Mouse (Mus musculus) heart, postnatal 0 days (tissue): ENCODE measurements at regions not wholly inside any gene's neighbourhood (a gene's known extent, or its start where the extent isn't known, plus 50 kb on each side); places are given as distances from the start of the nearest gene placed in this dataset.

ENCODE experiments used
- ATAC-seq: fragments of 200-750 bp; cut with Nextera tagmentation; 2 replicates; pipeline ENCODE4 v1.8.0; 2017; ENCODE audit warnings: low read depth, moderate number of reproducible peaks, moderate library complexity; ENCODE audit not compliant: insufficient read depth
- DNase-seq: peaks from one replicate; pipeline ENCODE4 v3.0.0-alpha.2; 2016; ENCODE audit warnings: low spot score
- H3K27ac ChIP-seq: fragments of 300-500 bp; sonication (generic); 2 replicates; pipeline ENCODE4 v1.5.1; 2014; ENCODE audit warnings: low read depth, mild to moderate bottlenecking
- H3K27me3 ChIP-seq: fragments of 300-500 bp; sonication (generic); 2 replicates; pipeline ENCODE4 v1.6.1; 2014; ENCODE audit warnings: low read length, mixed read lengths; ENCODE audit not compliant: control insufficient read depth, insufficient read depth
- H3K36me3 ChIP-seq: fragments of 300-500 bp; sonication (generic); replicated peaks from 2 replicates; pipeline ENCODE4 v1.6.1; 2014; ENCODE audit warnings: low read length, mixed read lengths; ENCODE audit not compliant: control insufficient read depth, insufficient read depth
- H3K4me1 ChIP-seq: fragments of 300-500 bp; sonication (generic); 2 replicates; pipeline ENCODE4 v1.6.1; 2014; ENCODE audit warnings: antibody characterized with exemption; ENCODE audit not compliant: control insufficient read depth, insufficient read depth
- H3K4me2 ChIP-seq: fragments of 300-500 bp; sonication (generic); 2 replicates; pipeline ENCODE4 v1.6.1; 2014; ENCODE audit warnings: low read depth, mild to moderate bottlenecking, low read length, moderate library complexity
- H3K4me3 ChIP-seq: fragments of 300-500 bp; sonication (generic); 2 replicates; pipeline ENCODE4 v1.5.1; 2014; ENCODE audit warnings: low read depth, low read length
- H3K9ac ChIP-seq: fragments of 300-500 bp; sonication (generic); replicated peaks from 2 replicates; pipeline ENCODE4 v1.6.1; 2014; ENCODE audit warnings: low read depth, low read length, mixed read lengths
- H3K9me3 ChIP-seq: fragments of 300-500 bp; sonication (generic); replicated peaks from 2 replicates; pipeline ENCODE4 v1.6.1; 2016; ENCODE audit warnings: low read length; ENCODE audit not compliant: control insufficient read depth
- CTCF ChIP-seq: IDR thresholded peaks from 2 replicates; pipeline ENCODE4 v1.5.1; 2016; ENCODE audit warnings: antibody characterized with exemption, control low read depth, low read depth
- EP300 ChIP-seq: IDR thresholded peaks from 2 replicates; pipeline ENCODE4 v1.6.1; 2016; ENCODE audit warnings: antibody characterized with exemption, low read depth
- WGBS: fragments of 180-500 bp; shearing (Covaris S2); extraction: QIAGEN DNeasy Blood & Tissue Kit; methylation state at CpG from one replicate; pipeline ENCODE4 v1.1.7; 2014; 5-methylcytosine and 5-hydroxymethylcytosine counted together

- ATAC-seq (no peak), DNase-seq (no peak)
- Histone ChIP-seq H3K4me1 (no peaks in the 10 kb centered on the region), H3K4me3 (no peak overlapping the region), H3K4me2 (no peak overlapping the region), H3K9ac (no peak overlapping the region), H3K9me3 (no peaks in the 10 kb centered on the region), H3K27ac (no peak overlapping the region), H3K36me3 (no peaks in the 10 kb centered on the region), H3K27me3 (no peaks in the 10 kb centered on the region)
- TF ChIP-seq CTCF (no peak), EP300 (no peak)
- 47% methylated on average over 2 of the region's 2 CpGs for WGBS
Measured at GRCm38 (mm10) chr2:84245900-84246299, 179.3 kb downstream of the Calcrl start.

DNA sequence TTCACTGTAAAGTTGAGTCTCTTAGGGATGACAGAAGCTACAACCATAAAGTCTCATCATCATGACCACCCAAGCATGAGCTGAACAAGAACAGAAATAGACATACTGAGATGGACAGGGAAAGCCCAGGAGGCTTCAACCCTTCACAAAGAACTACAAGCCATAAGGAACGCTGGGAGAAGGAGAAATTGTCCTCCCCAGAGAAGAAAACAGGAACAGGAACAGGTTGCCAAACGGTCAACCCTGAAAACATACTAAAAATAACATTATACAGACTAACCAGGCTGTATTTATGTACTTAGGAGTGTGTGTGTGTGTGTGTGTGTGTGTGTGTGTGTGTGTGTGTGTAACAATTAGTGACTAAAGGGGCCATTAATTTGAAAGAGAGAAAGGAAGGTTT is 178.6 kb downstream of the Calcrl start:
- Histone ChIP-seq H3K27ac (no peak overlapping the region), H3K4me2 (no peak overlapping the region), H3K36me3 (no peaks in the 10 kb centered on the region), H3K9me3 (no peaks in the 10 kb centered on the region), H3K4me3 (no peak overlapping the region), H3K4me1 (no peaks in the 10 kb centered on the region), H3K27me3 (no peaks in the 10 kb centered on the region), H3K9ac (no peak overlapping the region)
- DNase-seq: no peak
- 48% methylated on average over 2 of the region's 2 CpGs for WGBS
- ATAC-seq: no peak
- TF ChIP-seq CTCF (no peak), EP300 (no peak)

- Histone ChIP-seq H3K4me3 (no peak overlapping the region), H3K27ac (no peak overlapping the region), H3K4me1 (no peaks in the 10 kb centered on the region), H3K9me3 (no peaks in the 10 kb centered on the region), H3K9ac (no peak overlapping the region), H3K4me2 (no peak overlapping the region), H3K36me3 (no peaks in the 10 kb centered on the region), H3K27me3 (no peaks in the 10 kb centered on the region)
- 82% methylated on average over 3 of the region's 3 CpGs for WGBS
- ATAC-seq: no peak
- no peak for DNase-seq
- no peak for TF ChIP-seq CTCF
- no peak for TF ChIP-seq EP300
Measured at GRCm38 (mm10) chr2:84248169-84248568, 177.0 kb downstream of the Calcrl start.

DNA sequence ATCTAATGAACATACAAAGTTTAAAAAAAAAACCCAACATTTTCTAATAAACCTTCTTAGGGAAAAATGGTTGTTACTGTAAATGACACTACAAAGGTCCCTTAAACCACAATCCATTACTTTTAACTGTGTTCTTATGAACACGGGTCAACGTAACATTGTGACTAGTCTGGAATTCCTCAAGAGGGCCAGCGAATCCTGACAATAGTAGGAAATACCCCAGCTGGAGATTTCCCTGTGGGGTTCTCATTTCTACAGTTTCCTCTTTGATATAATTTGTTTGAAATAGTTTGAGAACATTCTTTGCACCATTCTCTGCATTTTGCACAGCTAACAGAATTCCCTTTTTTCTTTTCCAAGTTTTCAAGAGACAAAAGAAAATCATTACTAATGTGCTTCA is 175.3 kb downstream of the Calcrl start:
- peak; percentile 63 for DNase-seq
- WGBS: 44% methylated on average over 3 of the region's 3 CpGs
- TF ChIP-seq CTCF (no peak), EP300 (no peak)
- H3K4me1 ChIP-seq: no peaks in the 10 kb centered on the region
- peak overlapping the region; percentile 74 for H3K27ac ChIP-seq
- no peaks in the 10 kb centered on the region for H3K9me3 ChIP-seq
- no peak overlapping the region for H3K4me2 ChIP-seq
- no peak overlapping the region for H3K9ac ChIP-seq
- ATAC-seq: 0 out of 2 replicates have a peak, but pooled peaks have one; percentile 44
- H3K27me3 ChIP-seq: no peaks in the 10 kb centered on the region
- H3K36me3 ChIP-seq: no peaks in the 10 kb centered on the region
- H3K4me3 ChIP-seq: no peak overlapping the region

- WGBS: 64% methylated on average over 1 of the region's 1 CpGs
Measured at GRCm38 (mm10) chr2:84252076-84252475, 173.1 kb downstream of the Calcrl start.

GRCm38 (mm10) chr2:84258339-84259006 is 166.7 kb downstream of the Calcrl start:
- WGBS: 79% methylated on average over 2 of the region's 2 CpGs

More at GRCm38 (mm10) chr2:84252076-84252475, 173.1 kb downstream of the Calcrl start:
- no peak for DNase-seq
- no peak for ATAC-seq
- no peaks in the 10 kb centered on the region for H3K36me3 ChIP-seq
- no peak for TF ChIP-seq CTCF
- no peak for TF ChIP-seq EP300
- H3K4me2 ChIP-seq: no peak overlapping the region
- no peak overlapping the region for H3K27ac ChIP-seq
- H3K4me3 ChIP-seq: no peak overlapping the region
- H3K9me3 ChIP-seq: no peaks in the 10 kb centered on the region
- H3K9ac ChIP-seq: no peak overlapping the region
- H3K27me3 ChIP-seq: no peaks in the 10 kb centered on the region
- no peaks in the 10 kb centered on the region for H3K4me1 ChIP-seq

More at GRCm38 (mm10) chr2:84258339-84259006, 166.7 kb downstream of the Calcrl start:
- no peaks in the 10 kb centered on the region for H3K9me3 ChIP-seq
- no peaks in the 10 kb centered on the region for H3K36me3 ChIP-seq
- no peaks in the 10 kb centered on the region for H3K4me1 ChIP-seq
- no peak overlapping the region for H3K4me3 ChIP-seq
- H3K9ac ChIP-seq: no peak overlapping the region
- DNase-seq (no peak), ATAC-seq (no peak)
- no peak overlapping the region for H3K4me2 ChIP-seq
- no peaks in the 10 kb centered on the region for H3K27me3 ChIP-seq
- H3K27ac ChIP-seq: no peak overlapping the region
- TF ChIP-seq EP300 (no peak), CTCF (no peak)
